Mouse (Mus musculus) kidney, postnatal 0 days (tissue): ENCODE data around the gene Atp13a5. TPM values are rescaled to one million over a fixed set of nuclear protein-coding genes. Genes with fewer than 3 reads are reported as not detected.

Experiments
- ATAC-seq: fragments of 200-750 bp; cut with Nextera tagmentation; replicated peaks from 2 replicates; pipeline ENCODE4 v1.8.0; 2017; ENCODE audit warnings: low read depth, moderate number of reproducible peaks, moderate TSS enrichment, moderate library complexity; ENCODE audit not compliant: low FRiP score
- DNase-seq: peaks from one replicate; pipeline ENCODE4 v3.0.0-alpha.2; 2016; ENCODE audit warnings: low spot score
- H3K27ac ChIP-seq: fragments of 300-500 bp; sonication (generic); 2 replicates; pipeline ENCODE4 v1.5.1; 2014; ENCODE audit warnings: mild to moderate bottlenecking
- H3K27me3 ChIP-seq: fragments of 300-500 bp; sonication (generic); 2 replicates; pipeline ENCODE4 v1.6.1; 2014; ENCODE audit warnings: low read length, mixed read lengths; ENCODE audit not compliant: insufficient read depth
- H3K36me3 ChIP-seq: fragments of 300-500 bp; sonication (generic); 2 replicates; pipeline ENCODE4 v1.6.1; 2014; ENCODE audit warnings: low read length, mixed read lengths; ENCODE audit not compliant: insufficient read depth
- H3K4me1 ChIP-seq: fragments of 300-500 bp; sonication (generic); replicated peaks from 2 replicates; pipeline ENCODE4 v1.6.1; 2014; ENCODE audit warnings: antibody characterized with exemption, low read length, mixed read lengths; ENCODE audit not compliant: insufficient read depth
- H3K4me2 ChIP-seq: fragments of 300-500 bp; sonication (generic); 2 replicates; pipeline ENCODE4 v1.6.1; 2014; ENCODE audit warnings: mild to moderate bottlenecking, low read length, moderate library complexity, mixed read lengths
- H3K4me3 ChIP-seq: fragments of 300-500 bp; sonication (generic); replicated peaks from 2 replicates; pipeline ENCODE4 v1.5.1; 2014; ENCODE audit warnings: low read depth, low read length
- H3K9ac ChIP-seq: fragments of 300-500 bp; sonication (generic); 2 replicates; pipeline ENCODE4 v1.6.1; 2014; ENCODE audit warnings: low read depth, low read length
- H3K9me3 ChIP-seq: fragments of 300-500 bp; sonication (generic); replicated peaks from 2 replicates; pipeline ENCODE4 v1.6.1; 2016; ENCODE audit warnings: low read length, inconsistent platforms, mixed read lengths
- CTCF ChIP-seq: IDR thresholded peaks from 2 replicates; pipeline ENCODE4 v1.5.1; 2016; ENCODE audit warnings: antibody characterized with exemption, low read depth, mild to moderate bottlenecking, moderate library complexity
- WGBS: fragments of 180-500 bp; shearing (Covaris S2); extraction: QIAGEN DNeasy Blood & Tissue Kit; methylation state at CpG from one replicate; pipeline ENCODE4 v1.1.7; 2014; 5-methylcytosine and 5-hydroxymethylcytosine counted together
- polyA plus RNA-seq: library from polyadenylated mRNA; unstranded; fragments of >200 nt; fragmentation: Nextera tagmentation; extraction: Ambion mirVana; gene quantifications from 2 replicates; pipeline ENCODE4 v1.2.1, GENCODE M21; 2015

Gene Atp13a5
- polyA plus RNA-seq, 1 experiment from 2014 or later: not detected

DNA sequence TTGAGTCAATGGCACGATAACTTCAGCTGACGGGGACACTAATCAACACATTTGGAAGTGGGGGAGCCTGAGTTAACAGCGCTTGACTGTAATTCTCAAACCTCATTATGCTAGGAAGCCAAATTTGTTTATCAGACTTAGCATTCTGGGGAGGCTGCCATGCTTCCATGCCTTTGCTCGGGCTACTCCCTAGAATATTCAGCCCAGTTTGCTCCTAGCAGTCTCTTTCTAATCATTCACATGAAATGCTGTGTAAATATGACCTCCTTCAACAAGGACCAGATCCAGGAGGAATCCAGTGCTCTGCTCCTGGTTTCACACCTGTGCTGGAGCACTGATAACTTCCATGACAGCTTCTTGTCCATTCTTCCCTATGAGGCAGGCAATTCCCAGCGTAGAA, 47.6 kb downstream of the Atp13a5 start:
- TF ChIP-seq CTCF: no peak

DNA sequence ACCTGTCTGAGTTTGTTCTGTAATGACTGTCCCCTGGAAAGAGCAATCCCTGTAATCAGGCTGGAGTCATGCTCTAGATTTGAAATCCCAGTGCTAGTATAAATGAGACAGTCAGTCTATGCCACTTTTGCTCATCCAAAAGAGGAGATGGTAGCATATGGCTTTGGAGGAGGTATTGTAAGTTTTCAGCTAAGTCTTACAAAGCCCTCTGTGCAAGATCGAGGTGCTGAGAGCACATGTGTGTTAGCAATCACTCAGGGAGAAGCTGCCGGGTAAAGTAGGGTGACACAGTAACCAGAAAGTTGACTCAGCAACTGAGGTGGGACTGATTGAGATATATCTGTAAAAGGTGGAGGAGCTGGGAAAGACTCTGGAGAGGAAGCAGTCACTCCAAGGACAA, 49.3 kb downstream of the Atp13a5 start:
- no peak for TF ChIP-seq CTCF
- DNase-seq (no peak), ATAC-seq (no peak)
- Histone ChIP-seq H3K27ac (no peak overlapping the region), H3K9ac (no peak overlapping the region), H3K4me2 (no peak overlapping the region), H3K9me3 (no peaks in the 10 kb centered on the region), H3K4me3 (no peak overlapping the region), H3K4me1 (no peaks in the 10 kb centered on the region), H3K36me3 (no peaks in the 10 kb centered on the region), H3K27me3 (no peaks in the 10 kb centered on the region)
- 86% methylated on average over 2 of the region's 2 CpGs for WGBS

More for the DNA sequence above, 47.6 kb downstream of the Atp13a5 start:
- Histone ChIP-seq H3K4me2 (no peak overlapping the region), H3K27me3 (no peaks in the 10 kb centered on the region), H3K36me3 (no peaks in the 10 kb centered on the region), H3K27ac (no peak overlapping the region), H3K9ac (no peak overlapping the region), H3K4me1 (no peaks in the 10 kb centered on the region), H3K9me3 (no peaks in the 10 kb centered on the region), H3K4me3 (no peak overlapping the region)
- ATAC-seq: no peak; the same call in 1 of the 2 replicates
- DNase-seq: peak; percentile 37
- WGBS: 55% methylated on average over 5 of the region's 5 CpGs

DNA sequence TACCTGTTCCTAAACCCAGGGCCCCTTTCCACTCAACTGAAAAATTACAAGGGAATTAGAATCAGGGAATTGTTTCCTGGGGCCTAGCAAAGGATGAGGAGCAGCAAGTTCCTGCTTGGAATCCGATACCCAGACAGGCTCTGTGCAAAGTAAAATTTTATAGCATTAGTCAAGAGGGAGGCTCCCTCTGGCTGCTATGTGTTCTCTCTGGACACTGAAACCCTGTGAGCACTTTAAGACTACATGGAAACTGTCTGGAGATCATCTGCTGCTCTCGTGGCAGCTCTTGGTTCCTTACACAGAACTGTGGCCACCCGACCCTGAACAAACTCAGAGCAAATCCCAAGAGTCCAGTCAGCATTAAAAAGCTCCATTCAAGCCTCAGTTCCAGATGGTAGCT, 50.6 kb downstream of the Atp13a5 start:
- TF ChIP-seq CTCF: no peak
- H3K27ac ChIP-seq: no peak overlapping the region
- no peaks in the 10 kb centered on the region for H3K4me1 ChIP-seq
- WGBS: 15% methylated on average over 3 of the region's 3 CpGs
- H3K36me3 ChIP-seq: no peaks in the 10 kb centered on the region
- no peak overlapping the region for H3K4me3 ChIP-seq
- no peaks in the 10 kb centered on the region for H3K27me3 ChIP-seq
- H3K9me3 ChIP-seq: no peaks in the 10 kb centered on the region
- H3K9ac ChIP-seq: no peak overlapping the region
- ATAC-seq (no peak), DNase-seq (peak; percentile 60)
- no peak overlapping the region for H3K4me2 ChIP-seq

DNA sequence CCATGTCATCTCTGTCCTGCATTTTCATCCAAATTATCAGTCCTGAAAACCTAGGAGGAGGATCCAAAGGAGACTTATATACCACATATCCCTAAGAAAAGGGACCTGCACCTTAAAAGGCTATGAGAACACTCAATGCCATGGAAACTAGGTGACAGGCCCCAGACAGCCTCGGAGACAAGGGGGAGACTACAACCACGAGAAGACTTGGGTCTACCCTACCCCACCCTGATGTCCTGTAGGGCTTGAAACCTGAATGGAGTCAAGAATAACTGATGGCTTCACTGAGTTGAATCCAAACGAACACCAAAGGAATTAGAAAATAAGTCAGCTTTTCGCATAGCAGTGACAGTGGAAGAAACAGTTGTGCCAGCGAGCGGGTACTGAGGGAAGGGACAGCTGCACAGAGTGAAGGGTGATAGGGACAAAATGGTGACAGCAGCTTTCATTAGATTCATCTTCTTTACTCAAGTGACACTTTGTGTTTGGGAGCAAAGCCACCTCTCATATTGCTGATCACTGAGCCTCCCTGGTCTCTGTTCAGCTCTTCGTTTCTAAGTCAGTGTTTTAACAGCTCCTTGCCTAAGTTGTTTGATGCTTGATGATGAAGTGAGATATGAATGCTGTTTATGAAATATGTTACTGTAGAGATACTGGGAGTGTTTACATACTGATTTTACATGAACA, 53.2 kb downstream of the Atp13a5 start:
- no peak overlapping the region for H3K9ac ChIP-seq
- no peak overlapping the region for H3K4me2 ChIP-seq
- H3K4me3 ChIP-seq: no peak overlapping the region
- no peak overlapping the region for H3K27ac ChIP-seq
- DNase-seq: no peak
- no peak for ATAC-seq
- 82% methylated on average over 7 of the region's 7 CpGs for WGBS
- H3K27me3 ChIP-seq: no peaks in the 10 kb centered on the region
- no peaks in the 10 kb centered on the region for H3K36me3 ChIP-seq
- no peaks in the 10 kb centered on the region for H3K9me3 ChIP-seq
- no peaks in the 10 kb centered on the region for H3K4me1 ChIP-seq
- no peak for TF ChIP-seq CTCF

DNA sequence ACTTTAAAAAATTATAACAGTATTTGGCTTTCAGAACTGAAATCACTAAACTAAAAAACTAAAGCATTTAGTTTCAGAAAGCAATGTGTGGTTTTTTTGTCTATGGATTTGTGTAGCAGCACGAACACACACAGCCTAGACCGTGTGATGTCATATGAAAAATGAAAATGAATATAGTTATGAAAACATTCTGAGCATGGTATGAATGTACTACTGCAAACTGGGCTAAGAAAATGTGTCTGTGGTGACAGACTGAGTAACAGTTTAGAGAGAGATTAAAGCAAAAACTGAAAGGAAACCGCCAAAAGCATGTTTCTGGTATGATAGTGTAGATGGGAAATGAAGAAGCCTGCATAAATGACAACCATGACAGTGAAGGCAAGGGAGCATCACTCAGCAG, 57.8 kb downstream of the Atp13a5 start:
- whole genome bisulfite sequencing: 86% methylated on average over 3 of the region's 3 CpGs
- no peaks in the 10 kb centered on the region for H3K4me1 ChIP-seq
- H3K27me3 ChIP-seq: no peaks in the 10 kb centered on the region
- no peak overlapping the region for H3K9ac ChIP-seq
- no peaks in the 10 kb centered on the region for H3K36me3 ChIP-seq
- H3K27ac ChIP-seq: no peak overlapping the region
- no peak for TF ChIP-seq CTCF
- no peak for ATAC-seq
- H3K4me2 ChIP-seq: no peak overlapping the region
- H3K9me3 ChIP-seq: no peaks in the 10 kb centered on the region
- no peak for DNase-seq
- H3K4me3 ChIP-seq: no peak overlapping the region

DNA sequence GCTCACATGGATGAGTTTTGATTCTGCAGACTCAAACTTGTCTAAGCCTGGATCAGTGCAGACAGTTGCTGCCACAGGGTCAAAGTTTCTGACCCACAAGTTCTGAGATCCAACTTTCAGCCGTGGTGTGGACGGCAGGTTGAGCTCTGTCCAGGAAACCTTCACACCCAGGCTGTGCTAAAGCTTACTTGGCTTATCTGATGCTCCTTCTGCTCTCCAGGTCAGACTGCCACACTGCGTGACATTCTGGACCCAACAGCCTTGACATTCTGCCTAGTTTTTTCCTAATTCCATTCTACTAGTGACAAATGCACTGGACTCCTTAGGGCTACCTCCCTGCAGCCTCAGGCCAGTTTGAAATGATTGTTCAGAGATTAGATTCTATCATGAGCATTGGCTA, 63.1 kb downstream of the Atp13a5 start:
- Histone ChIP-seq H3K9me3 (no peaks in the 10 kb centered on the region), H3K4me2 (no peak overlapping the region), H3K27me3 (no peaks in the 10 kb centered on the region), H3K9ac (no peak overlapping the region), H3K36me3 (no peaks in the 10 kb centered on the region), H3K4me3 (no peak overlapping the region), H3K4me1 (no peaks in the 10 kb centered on the region), H3K27ac (no peak overlapping the region)
- no peak for ATAC-seq
- DNase-seq: no peak
- TF ChIP-seq CTCF: no peak
- WGBS: 56% methylated on average over 3 of the region's 3 CpGs

DNA sequence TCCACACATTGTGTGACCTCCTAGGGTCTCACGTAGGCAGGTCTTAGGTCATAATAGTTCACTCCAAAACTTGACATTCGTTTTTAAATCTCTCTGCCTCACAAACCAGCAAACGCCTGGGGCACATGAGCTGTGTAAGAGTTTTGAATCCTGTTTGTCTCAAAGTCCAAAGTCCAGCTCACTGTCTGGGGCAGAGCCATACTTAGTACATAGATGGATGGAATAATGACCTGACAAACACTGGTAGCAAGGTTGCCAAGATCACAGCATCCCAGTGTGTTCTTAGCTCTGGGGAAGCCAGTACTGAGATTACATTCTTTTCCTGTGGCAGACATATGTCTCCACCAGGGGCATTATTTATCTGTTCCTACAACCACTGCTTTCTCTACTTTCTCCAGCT, 63.5 kb downstream of the Atp13a5 start:
- no peak for ATAC-seq
- no peak overlapping the region for H3K9ac ChIP-seq
- H3K27me3 ChIP-seq: no peaks in the 10 kb centered on the region
- no peak overlapping the region for H3K4me2 ChIP-seq
- DNase-seq: no peak
- no peak for TF ChIP-seq CTCF
- no peaks in the 10 kb centered on the region for H3K4me1 ChIP-seq
- no peak overlapping the region for H3K4me3 ChIP-seq
- H3K36me3 ChIP-seq: no peaks in the 10 kb centered on the region
- WGBS: 73% methylated on average over 3 of the region's 3 CpGs
- H3K27ac ChIP-seq: no peak overlapping the region
- no peaks in the 10 kb centered on the region for H3K9me3 ChIP-seq
